Mouse (Mus musculus): ENCODE data around the gene S1pr4. TPM values are rescaled to one million over a fixed set of nuclear protein-coding genes. Genes with fewer than 3 reads are reported as not detected.

The S1pr4 gene
- polyA plus RNA-seq, 1 experiment = 84.3 TPM

DNA sequence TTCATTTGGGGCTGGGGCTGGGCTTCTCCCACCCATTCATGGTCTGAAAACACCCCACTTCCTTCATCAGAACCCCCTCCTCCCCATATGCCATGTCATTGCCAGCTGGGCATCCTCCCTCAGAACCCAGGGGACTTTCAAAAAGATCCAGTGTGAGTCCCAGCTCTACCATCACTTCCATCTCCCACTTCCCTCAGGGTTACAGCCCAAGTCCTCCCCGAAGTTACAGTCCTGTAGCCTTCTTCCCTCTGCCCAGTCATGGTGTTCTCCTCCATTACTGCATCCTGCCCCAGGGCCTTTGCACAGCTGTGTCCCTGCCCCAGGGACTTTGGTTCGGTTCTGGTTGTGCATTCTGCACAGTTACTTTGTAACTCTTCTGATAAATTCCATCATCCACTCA lies 45.8 kb downstream of the S1pr4 start:
- TF ChIP-seq POLR2A (IDR thresholded peaks at IDR 0.05; ENCODE audit: control insufficient read depth, extremely low read depth, insufficient read depth, low read length, poor library complexity) (no peak), CTCF (IDR thresholded peaks at IDR 0.05; ENCODE audit: borderline replicate concordance, control insufficient read depth, extremely low read depth, insufficient read depth, low read length, poor library complexity) (no peak)
- peaks cover 11% of the 10 kb centered on the region; the same call in 1 of the 2 replicates for H3K27me3 ChIP-seq (ENCODE audit: control insufficient read depth, insufficient read depth, low read length)
- no peak overlapping the region for H3K4me3 ChIP-seq (ENCODE audit: control insufficient read depth, insufficient read depth, low read length)
- WGBS = 62% methylated on average over 2 of the region's 2 CpGs
- DNase-seq = no peak
- no peaks in the 10 kb centered on the region for H3K4me1 ChIP-seq (replicated peaks; ENCODE audit: control insufficient read depth, insufficient read depth, low read length)
- H3K27ac ChIP-seq (ENCODE audit: control insufficient read depth, insufficient read depth, low read length) = no peak overlapping the region
- no peaks in the 10 kb centered on the region for H3K36me3 ChIP-seq (ENCODE audit: control insufficient read depth, insufficient read depth, low read length)

- 8% methylated on average over 14 of the region's 14 CpGs for WGBS
- no peak for DNase-seq
- H3K4me1 ChIP-seq (replicated peaks; ENCODE audit: control insufficient read depth, insufficient read depth, low read length) = no peaks in the 10 kb centered on the region
- no peak overlapping the region for H3K4me3 ChIP-seq (ENCODE audit: control insufficient read depth, insufficient read depth, low read length)
- no peak for TF ChIP-seq CTCF (IDR thresholded peaks at IDR 0.05; ENCODE audit: borderline replicate concordance, control insufficient read depth, extremely low read depth, insufficient read depth, low read length, poor library complexity)
- TF ChIP-seq POLR2A (IDR thresholded peaks at IDR 0.05; ENCODE audit: control insufficient read depth, extremely low read depth, insufficient read depth, low read length, poor library complexity) = no peak
- peaks cover 11% of the 10 kb centered on the region; the same call in 1 of the 2 replicates for H3K27me3 ChIP-seq (ENCODE audit: control insufficient read depth, insufficient read depth, low read length)
- no peaks in the 10 kb centered on the region for H3K36me3 ChIP-seq (ENCODE audit: control insufficient read depth, insufficient read depth, low read length)
- H3K27ac ChIP-seq (ENCODE audit: control insufficient read depth, insufficient read depth, low read length) = no peak overlapping the region
Measured at GRCm38 (mm10) chr10:81452947-81453288, 47.0 kb downstream of the S1pr4 start.

DNA sequence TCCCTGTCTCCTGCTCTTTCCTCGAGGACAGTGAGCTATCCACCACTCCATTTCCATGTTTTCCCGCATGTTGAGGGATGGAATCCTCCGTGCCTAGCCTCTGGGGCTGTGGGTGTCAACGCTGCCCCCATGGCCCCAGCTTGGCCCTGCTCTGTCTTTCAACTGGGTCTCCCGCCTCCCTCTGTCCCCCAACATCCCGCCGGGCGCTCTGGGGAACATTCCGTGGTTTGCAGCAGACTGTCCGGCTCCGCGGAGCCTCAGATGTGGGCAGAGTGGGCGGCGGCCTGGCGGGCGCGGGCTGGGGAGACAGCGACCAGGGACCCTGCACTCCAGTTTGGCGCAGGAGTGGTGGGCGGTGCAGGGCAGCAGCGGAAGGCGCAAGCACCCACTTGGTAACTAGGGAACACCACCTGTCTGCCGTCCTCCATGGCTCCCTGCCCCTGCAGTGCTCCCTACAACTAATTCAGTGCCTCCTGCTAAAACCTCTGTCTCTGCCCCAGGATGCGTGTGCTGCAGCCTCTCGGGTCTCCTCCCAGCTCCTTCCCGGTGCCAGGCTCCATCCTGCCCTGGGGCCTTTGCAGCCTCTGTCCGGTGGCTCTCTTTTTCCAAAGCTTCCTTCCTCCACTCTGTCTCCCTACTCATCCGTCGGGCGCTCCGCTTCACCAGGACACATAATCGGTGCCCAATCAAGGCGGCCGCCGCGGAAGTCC lies 47.5 kb downstream of the S1pr4 start:
- no peak for TF ChIP-seq POLR2A (IDR thresholded peaks at IDR 0.05; ENCODE audit: control insufficient read depth, extremely low read depth, insufficient read depth, low read length, poor library complexity)
- no peak for TF ChIP-seq CTCF (IDR thresholded peaks at IDR 0.05; ENCODE audit: borderline replicate concordance, control insufficient read depth, extremely low read depth, insufficient read depth, low read length, poor library complexity)

GRCm38 (mm10) chr10:81451365-81451745 lies 48.6 kb downstream of the S1pr4 start:
- WGBS = 63% methylated on average over 6 of the region's 6 CpGs
- Histone ChIP-seq H3K4me1 (replicated peaks; ENCODE audit: control insufficient read depth, insufficient read depth, low read length) (no peaks in the 10 kb centered on the region), H3K27ac (ENCODE audit: control insufficient read depth, insufficient read depth, low read length) (no peak overlapping the region), H3K36me3 (ENCODE audit: control insufficient read depth, insufficient read depth, low read length) (no peaks in the 10 kb centered on the region), H3K27me3 (ENCODE audit: control insufficient read depth, insufficient read depth, low read length) (peaks cover 11% of the 10 kb centered on the region; the same call in 1 of the 2 replicates), H3K4me3 (ENCODE audit: control insufficient read depth, insufficient read depth, low read length) (no peak overlapping the region)
- no peak for DNase-seq
- TF ChIP-seq CTCF (IDR thresholded peaks at IDR 0.05; ENCODE audit: borderline replicate concordance, control insufficient read depth, extremely low read depth, insufficient read depth, low read length, poor library complexity) (no peak), POLR2A (IDR thresholded peaks at IDR 0.05; ENCODE audit: control insufficient read depth, extremely low read depth, insufficient read depth, low read length, poor library complexity) (no peak)

More for the DNA sequence above, 47.5 kb downstream of the S1pr4 start:
- no peaks in the 10 kb centered on the region for H3K4me1 ChIP-seq (replicated peaks; ENCODE audit: control insufficient read depth, insufficient read depth, low read length)
- no peak overlapping the region for H3K4me3 ChIP-seq (ENCODE audit: control insufficient read depth, insufficient read depth, low read length)
- H3K27me3 ChIP-seq (ENCODE audit: control insufficient read depth, insufficient read depth, low read length) = peaks cover 11% of the 10 kb centered on the region; the same call in 1 of the 2 replicates
- H3K36me3 ChIP-seq (ENCODE audit: control insufficient read depth, insufficient read depth, low read length) = no peaks in the 10 kb centered on the region
- WGBS = 6% methylated on average over 36 of the region's 36 CpGs
- DNase-seq = no peak
- no peak overlapping the region for H3K27ac ChIP-seq (ENCODE audit: control insufficient read depth, insufficient read depth, low read length)

DNA sequence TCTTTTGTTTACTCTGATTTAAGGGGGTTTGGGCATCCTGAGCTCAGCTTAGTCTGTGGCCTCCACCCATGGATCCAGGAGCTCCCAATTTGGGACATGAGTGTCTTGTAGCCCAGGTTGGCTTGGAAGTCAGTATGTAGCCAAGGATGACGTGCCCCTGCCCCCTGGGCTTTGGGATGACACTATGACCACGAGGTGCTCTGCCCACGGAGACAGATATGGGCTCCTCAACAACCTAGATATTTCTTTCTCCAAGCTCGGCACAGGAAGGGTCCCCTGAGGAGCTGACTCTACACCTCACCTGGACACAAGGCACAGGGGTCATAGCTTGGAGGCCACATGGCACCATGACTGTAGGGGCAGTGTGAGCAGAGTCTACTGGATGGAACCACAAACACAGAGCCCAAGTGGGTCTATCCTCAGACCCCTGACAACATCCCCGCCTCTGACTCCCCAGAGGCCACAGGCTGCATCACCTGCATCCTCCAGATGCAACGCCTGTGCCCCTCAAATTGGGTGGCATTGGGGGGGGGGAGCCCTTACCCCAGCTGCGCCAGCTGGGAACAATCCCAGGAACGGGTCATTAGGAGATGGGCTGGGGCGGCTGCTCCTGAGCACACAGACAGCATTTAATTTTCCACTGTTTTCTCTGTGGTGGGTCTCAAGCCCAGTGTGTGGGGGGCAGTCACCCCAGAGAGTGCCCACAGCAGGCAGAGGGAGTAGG lies 49.1 kb downstream of the S1pr4 start:
- no peaks in the 10 kb centered on the region for H3K4me1 ChIP-seq (replicated peaks; ENCODE audit: control insufficient read depth, insufficient read depth, low read length)
- H3K27ac ChIP-seq (ENCODE audit: control insufficient read depth, insufficient read depth, low read length) = no peak overlapping the region
- TF ChIP-seq CTCF (IDR thresholded peaks at IDR 0.05; ENCODE audit: borderline replicate concordance, control insufficient read depth, extremely low read depth, insufficient read depth, low read length, poor library complexity) = no peak
- TF ChIP-seq POLR2A (IDR thresholded peaks at IDR 0.05; ENCODE audit: control insufficient read depth, extremely low read depth, insufficient read depth, low read length, poor library complexity) = no peak
- no peak for DNase-seq
- no peak overlapping the region for H3K4me3 ChIP-seq (ENCODE audit: control insufficient read depth, insufficient read depth, low read length)
- 62% methylated on average over 9 of the region's 9 CpGs for WGBS
- peaks cover 11% of the 10 kb centered on the region; the same call in 1 of the 2 replicates for H3K27me3 ChIP-seq (ENCODE audit: control insufficient read depth, insufficient read depth, low read length)
- H3K36me3 ChIP-seq (ENCODE audit: control insufficient read depth, insufficient read depth, low read length) = no peaks in the 10 kb centered on the region

- Histone ChIP-seq H3K27me3 (ENCODE audit: control insufficient read depth, insufficient read depth, low read length) (peaks cover 11% of the 10 kb centered on the region; the same call in 1 of the 2 replicates), H3K27ac (ENCODE audit: control insufficient read depth, insufficient read depth, low read length) (no peak overlapping the region), H3K4me3 (ENCODE audit: control insufficient read depth, insufficient read depth, low read length) (no peak overlapping the region), H3K36me3 (ENCODE audit: control insufficient read depth, insufficient read depth, low read length) (no peaks in the 10 kb centered on the region), H3K4me1 (replicated peaks; ENCODE audit: control insufficient read depth, insufficient read depth, low read length) (no peaks in the 10 kb centered on the region)
- peak; percentile 91 for TF ChIP-seq CTCF (IDR thresholded peaks at IDR 0.05; ENCODE audit: borderline replicate concordance, control insufficient read depth, extremely low read depth, insufficient read depth, low read length, poor library complexity)
- TF ChIP-seq POLR2A (IDR thresholded peaks at IDR 0.05; ENCODE audit: control insufficient read depth, extremely low read depth, insufficient read depth, low read length, poor library complexity) = no peak
- DNase-seq = peak; percentile 78
- 1% methylated on average over 7 of the region's 7 CpGs for WGBS
Measured at GRCm38 (mm10) chr10:81450140-81450539, 49.8 kb downstream of the S1pr4 start.

Other genes starting within 250 kb of the S1pr4 start
- gene Matk, start 247.2 kb downstream of the S1pr4 start, polyA plus RNA-seq (2012; rRNA removed) = 19.5 and 21.0 TPM in 2 replicates
- 102 and 118 TPM in 2 replicates for gene Mrpl54, start 233.2 kb downstream of the S1pr4 start, polyA plus RNA-seq (2012; rRNA removed)
- gene Apba3, start 233.2 kb downstream of the S1pr4 start, polyA plus RNA-seq (2012; rRNA removed) = 125 and 136 TPM in 2 replicates
- gene Tjp3, start 208.6 kb downstream of the S1pr4 start, polyA plus RNA-seq (2012; rRNA removed) = 27.5 and 34.5 TPM in 2 replicates
- gene Pip5k1c, start 207.2 kb downstream of the S1pr4 start, polyA plus RNA-seq (2012; rRNA removed) = 212 and 239 TPM in 2 replicates
- gene Cactin, start 179.0 kb downstream of the S1pr4 start, polyA plus RNA-seq (2012; rRNA removed) = 89.3 and 89.6 TPM in 2 replicates
- gene Tbxa2r, start 171.4 kb downstream of the S1pr4 start, polyA plus RNA-seq (2012; rRNA removed) = 310 and 312 TPM in 2 replicates
- gene Gipc3, start 156.9 kb downstream of the S1pr4 start, polyA plus RNA-seq (2012; rRNA removed) = 0.70 and 0.82 TPM in 2 replicates
- gene Hmg20b, start 149.7 kb downstream of the S1pr4 start, polyA plus RNA-seq (2012; rRNA removed) = 199 and 209 TPM in 2 replicates
- gene Mfsd12, start 142.6 kb downstream of the S1pr4 start, polyA plus RNA-seq (2012; rRNA removed) = 65.3 and 85.5 TPM in 2 replicates
- 12.7 TPM in 2 replicates for gene 4930404N11Rik, start 134.3 kb downstream of the S1pr4 start, polyA plus RNA-seq (2012; rRNA removed)
- gene Fzr1, start 121.6 kb downstream of the S1pr4 start, polyA plus RNA-seq (2012; rRNA removed) = 181 and 201 TPM in 2 replicates
- gene Dohh, start 115.7 kb downstream of the S1pr4 start, polyA plus RNA-seq (2012; rRNA removed) = 119 and 123 TPM in 2 replicates
- 4.1 and 5.3 TPM in 2 replicates for gene Gm48551, start 115.7 kb downstream of the S1pr4 start, polyA plus RNA-seq (2012; rRNA removed)
- gene Gm48552, start 111.1 kb downstream of the S1pr4 start, polyA plus RNA-seq (2012; rRNA removed) = 7.5 and 8.4 TPM in 2 replicates
- 49.7 and 51.1 TPM in 2 replicates for gene Smim24, start 107.1 kb downstream of the S1pr4 start, polyA plus RNA-seq (2012; rRNA removed)
- gene Nfic, start 44.5 kb downstream of the S1pr4 start, polyA plus RNA-seq (2012; rRNA removed) = 26.3 and 26.7 TPM in 2 replicates
- gene Celf5, start 17.4 kb downstream of the S1pr4 start, polyA plus RNA-seq (2012; rRNA removed) = 4.3 and 5.1 TPM in 2 replicates
- 332 and 337 TPM in 2 replicates for gene Ncln, start 3.7 kb downstream of the S1pr4 start, polyA plus RNA-seq (2012; rRNA removed)
- 9.5 and 10.6 TPM in 2 replicates for gene Gna15, start 24.1 kb upstream of the S1pr4 start, polyA plus RNA-seq (2012; rRNA removed)
- gene Gna11, start 45.1 kb upstream of the S1pr4 start, polyA plus RNA-seq (2012; rRNA removed) = 73.1 and 81.0 TPM in 2 replicates
- gene Aes, start 59.4 kb upstream of the S1pr4 start, polyA plus RNA-seq (2012; rRNA removed) = 3,110 and 3,125 TPM in 2 replicates
- 100 and 115 TPM in 2 replicates for gene Tle2, start 74.4 kb upstream of the S1pr4 start, polyA plus RNA-seq (2012; rRNA removed)
- gene Tle6, start 100.9 kb upstream of the S1pr4 start, polyA plus RNA-seq (2012; rRNA removed) = 22.5 and 28.8 TPM in 2 replicates
- gene BC025920, start 106.1 kb upstream of the S1pr4 start, polyA plus RNA-seq (2012; rRNA removed) = 2.8 and 3.3 TPM in 2 replicates
- gene Sirt6, start 127.7 kb upstream of the S1pr4 start, polyA plus RNA-seq (2012; rRNA removed) = 81.9 and 84.7 TPM in 2 replicates
- 16.3 and 19.1 TPM in 2 replicates for gene Ankrd24, start 128.4 kb upstream of the S1pr4 start, polyA plus RNA-seq (2012; rRNA removed)
- 0.75 and 0.94 TPM in 2 replicates for gene Gm10778, start 148.9 kb upstream of the S1pr4 start, polyA plus RNA-seq (2012; rRNA removed)
- 1.4 and 1.8 TPM in 2 replicates for gene Zfp433, start 204.7 kb upstream of the S1pr4 start, polyA plus RNA-seq (2012; rRNA removed)